Mouse (Mus musculus): Measurements from ENCODE around the gene Dclk3. TPM values are rescaled to one million over a fixed set of nuclear protein-coding genes. Genes with fewer than 3 reads are reported as not detected.

Dclk3 gene
- polyA plus RNA-seq, 1 experiment from 2014 or later: 0.07 TPM

Other genes with a start within 250 kb of the Dclk3 start
- 33.6 and 35.8 TPM in 2 replicates for gene Mlh1, start 167.3 kb upstream of the Dclk3 start, polyA plus RNA-seq (2016; fragmentation: Nextera tagmentation; extraction: Ambion mirVana)
- 11.2 and 11.7 TPM in 2 replicates for gene Epm2aip1, start 167.2 kb upstream of the Dclk3 start, polyA plus RNA-seq (2016; fragmentation: Nextera tagmentation; extraction: Ambion mirVana)
- gene Trank1, start 127.3 kb upstream of the Dclk3 start, polyA plus RNA-seq (2016; fragmentation: Nextera tagmentation; extraction: Ambion mirVana): not detected in 2 replicates

All from liver, embryonic 12.5 days (tissue).